Mouse (Mus musculus) gastrocnemius, postnatal 36 days (tissue): ENCODE measurements around the gene Igbp1b. TPM values are rescaled to one million over a fixed set of nuclear protein-coding genes. Genes with fewer than 3 reads are reported as not detected.

Source experiments
- DNase-seq, 2 experiments: peaks; one replicate each; pipeline ENCODE4 v3.0.0; 2022
- intact Hi-C: fragments of 180-260 bp; cut with DNase I; formaldehyde crosslinking; loops from one replicate; pipeline ENCODE4 v1.15.1; 2025
- long read RNA-seq, 2 experiments: library from polyadenylated mRNA; stranded (forward); transcript quantifications; one replicate each; pipeline ENCODE4 v2.0.0; 2021
- total RNA-seq, 2 experiments: library from RNA; stranded (reverse); gene quantifications; 2 replicates each; pipeline ENCODE4 v1.2.3; 2021

Igbp1b gene
- not detected for total RNA-seq
- long read RNA-seq, experiment 1: 0 reads
- long read RNA-seq, experiment 2: 0 reads

DNA sequence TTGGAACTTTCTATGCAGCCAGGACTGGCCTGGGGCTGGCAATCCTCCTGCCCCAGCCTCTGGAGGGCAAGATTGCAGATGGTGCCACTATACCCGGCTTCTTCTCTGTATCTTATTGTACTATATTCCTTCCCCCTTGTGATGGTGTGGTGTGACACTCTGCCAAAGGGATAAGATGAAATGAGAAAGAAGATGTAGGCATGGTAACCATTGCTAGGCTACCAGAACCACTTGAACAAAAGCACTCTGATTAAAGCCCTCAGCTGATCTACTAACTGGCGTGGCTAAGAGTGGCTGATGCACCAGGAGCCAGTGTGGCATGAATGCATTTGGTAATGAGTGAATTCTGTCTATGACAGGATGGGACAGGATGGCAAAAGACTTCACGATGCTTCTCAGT is at the start of gene Igbp1b:
TSS of gene Igbp1b (minus strand) at position 29 of the 400 bp plus-strand sequence.
- no peak for DNase-seq

DNA sequence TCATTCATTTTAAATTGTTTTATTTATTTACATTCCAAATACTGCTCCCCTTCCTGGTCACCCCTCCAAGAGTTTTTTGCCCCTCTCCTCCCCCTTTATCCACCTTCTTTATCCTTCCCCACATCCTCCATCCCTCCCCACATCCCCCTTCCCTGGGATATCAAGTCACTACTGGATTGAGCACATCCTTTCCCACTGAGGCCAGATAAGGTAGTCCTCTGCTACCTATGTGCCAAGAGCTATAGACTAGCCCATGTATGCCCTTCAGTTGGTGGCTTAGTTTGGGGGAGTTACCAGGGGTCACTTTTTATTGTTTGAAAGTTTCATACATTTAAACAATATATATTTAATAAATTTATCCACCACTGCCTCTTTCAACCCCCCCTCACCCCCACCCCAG is 24.6 kb upstream of the Igbp1b start:
- intact Hi-C loops: no loop called here
- DNase-seq: no peak

More for the DNA sequence above, at the start of gene Igbp1b:
- intact Hi-C loops: no loop called here

DNA sequence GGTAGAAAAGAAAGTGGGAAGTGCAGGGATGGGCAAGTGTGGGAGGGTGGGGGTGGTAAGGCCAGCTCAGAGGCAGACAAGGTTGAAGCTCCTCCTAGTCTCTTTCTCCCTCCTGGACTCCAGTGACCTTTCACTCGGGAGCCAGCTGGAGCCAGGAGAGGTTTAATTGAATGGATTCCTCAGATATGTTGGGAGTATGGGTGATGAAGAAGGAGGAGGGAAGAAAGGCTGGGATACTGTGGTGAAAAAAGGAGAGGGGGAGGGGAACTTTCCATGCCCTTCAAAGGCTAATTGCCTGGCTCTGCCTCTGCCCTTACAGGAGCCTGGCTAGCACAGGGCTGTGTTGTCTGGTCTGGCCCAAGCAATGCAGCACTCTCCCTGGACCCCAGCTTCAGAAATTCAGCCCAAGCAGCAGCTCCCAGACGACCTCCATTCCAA is 14.4 kb upstream of the Igbp1b start:
- no peak for DNase-seq
- intact Hi-C loops: no loop called here

DNA sequence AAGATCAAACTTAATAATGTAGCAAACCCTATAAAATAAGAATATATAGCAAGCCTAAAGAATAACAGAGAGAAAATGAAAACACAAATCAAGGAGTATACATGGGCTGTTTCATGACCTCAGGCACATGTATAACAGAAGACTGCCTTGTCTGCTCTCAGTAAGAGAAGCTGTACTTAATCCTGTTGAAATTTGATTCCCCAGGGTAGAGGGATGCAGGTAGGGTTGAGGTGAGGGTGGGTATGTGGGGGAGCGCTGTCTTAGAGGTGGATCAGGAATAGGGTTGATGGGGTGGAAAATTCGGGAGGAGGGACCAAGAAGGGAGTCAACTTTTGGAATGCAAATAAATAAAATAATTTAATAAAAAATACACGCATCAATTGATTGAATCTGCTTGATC is 7.1 kb upstream of the Igbp1b start:
- intact Hi-C loops: no loop called here
- no peak for DNase-seq

DNA sequence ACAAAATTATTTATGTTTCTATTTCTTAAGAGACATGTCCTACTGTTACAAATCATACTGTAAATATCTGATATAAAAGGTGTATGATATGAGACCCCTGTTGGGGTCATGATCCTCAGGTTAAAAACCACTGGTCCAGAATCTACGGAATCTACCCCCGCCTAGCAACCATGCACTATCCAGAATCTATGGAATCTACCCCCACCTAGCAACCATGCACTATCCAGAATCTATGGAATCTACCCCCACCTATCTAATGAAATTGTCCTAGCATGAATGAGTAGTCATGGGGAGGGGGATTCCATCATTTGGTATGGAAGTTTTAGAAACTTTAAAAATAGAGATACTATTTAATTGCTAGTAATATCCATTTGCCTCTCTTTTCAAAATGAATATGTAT is 12.7 kb downstream of the Igbp1b start:
- no peak for DNase-seq
- intact Hi-C loops: no loop called here

DNA sequence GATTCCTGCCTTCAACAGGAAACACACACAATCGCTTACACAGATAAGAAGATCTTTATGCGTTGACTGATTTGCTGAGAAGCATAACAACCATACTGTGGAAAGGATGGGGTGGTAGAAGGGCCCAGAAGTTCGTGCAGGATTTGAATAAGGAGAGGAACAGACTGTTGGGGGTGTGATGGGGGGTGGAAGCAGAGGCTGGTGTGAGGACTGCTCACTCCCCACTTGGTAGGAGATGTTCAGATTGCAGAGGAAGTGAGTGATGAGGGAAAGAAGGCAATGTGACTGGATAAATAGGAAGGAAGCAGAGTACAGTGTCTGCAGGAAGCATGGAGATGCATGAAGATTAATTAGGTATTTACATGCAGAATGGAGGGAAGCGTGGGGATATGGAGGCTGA is 19.0 kb downstream of the Igbp1b start:
- no peak for DNase-seq
- intact Hi-C loops: no loop called here

DNA sequence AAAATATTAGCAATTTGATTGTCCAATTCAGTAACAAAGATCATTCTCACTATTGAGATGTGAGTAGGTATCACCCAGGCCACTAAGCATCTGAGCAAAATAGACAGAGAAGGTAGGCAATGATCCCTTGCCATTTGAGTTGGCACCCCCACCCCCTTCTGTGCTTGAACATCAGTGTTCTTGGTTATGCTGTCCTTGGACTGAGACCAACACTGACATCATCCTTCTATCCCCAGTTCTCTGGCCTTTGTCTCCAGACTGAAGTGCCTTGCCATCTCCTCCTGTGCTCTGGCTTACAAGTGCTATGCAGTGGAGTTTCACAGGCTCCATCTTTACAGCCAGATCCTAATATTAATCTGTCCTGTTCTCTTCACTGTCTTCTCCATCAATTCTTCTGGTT is 37.6 kb downstream of the Igbp1b start:
- intact Hi-C loops: no loop called here
- DNase-seq: no peak

DNA sequence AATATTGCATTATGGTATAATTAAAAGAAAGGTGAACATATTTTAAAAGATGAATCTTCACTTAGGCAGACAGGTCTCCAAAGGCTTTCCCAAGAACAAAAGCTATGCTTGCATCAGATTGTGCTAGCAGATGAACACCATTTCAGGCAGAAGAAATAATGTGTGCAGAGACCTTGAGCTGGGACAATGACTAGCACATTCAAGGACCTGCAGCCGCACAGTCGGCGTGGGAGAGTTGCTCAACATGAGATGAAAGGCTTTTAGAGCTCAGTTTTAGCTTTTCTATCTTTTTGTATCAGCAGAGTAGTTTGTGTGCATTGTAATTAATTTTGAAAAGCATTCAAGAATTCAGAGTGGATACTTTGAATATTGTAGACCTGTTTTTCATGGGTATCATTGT is 39.9 kb downstream of the Igbp1b start:
- DNase-seq: no peak
- intact Hi-C loops: no loop called here

Other genes starting within 250 kb of the Igbp1b start
- gene Lmo3, start 76.6 kb downstream of the Igbp1b start, total RNA-seq: not detected